ENCODE assay signal across 11 mouse cellular contexts in genomic region chr1:37049159-37049558, GRCm38 (mm10). TPM values are rescaled to one million over a fixed set of nuclear protein-coding genes. Genes with fewer than 3 reads are reported as not detected.
"Had no signal": no experiment of that assay in that cellular context is flagged by ENCODE, and none has a peak within 500 bp of the region (broad histone marks: within the 10 kb centered on the region; RNA-seq: fewer than 3 reads in every experiment).

No protein-coding gene starts in this region.

- DNase-seq: kidney, adult 11 months; lung, adult 18-20 months; retina, postnatal 1 day; right cerebral cortex, postnatal 4 days; spleen, adult 18-20 months; thymus, adult 2 months; thymus, postnatal 25 days had no signal

- H3K9ac ChIP-seq: limb, embryonic 12.5 days; liver, embryonic 14.5 days; midbrain, embryonic 13.5 days had no signal

- H3K36me3 ChIP-seq: limb, embryonic 12.5 days; midbrain, embryonic 13.5 days had no signal

- H3K27me3 ChIP-seq: limb, embryonic 12.5 days; midbrain, embryonic 13.5 days had no signal

- H3K4me2 ChIP-seq: limb, embryonic 12.5 days; midbrain, embryonic 13.5 days had no signal

- H3K4me1 ChIP-seq: limb, embryonic 12.5 days; midbrain, embryonic 13.5 days had no signal

- H3K4me3 ChIP-seq: limb, embryonic 12.5 days; midbrain, embryonic 13.5 days; myocyte had no signal

- H3K27ac ChIP-seq: limb, embryonic 12.5 days; liver, embryonic 14.5 days; midbrain, embryonic 13.5 days had no signal

- ATAC-seq: midbrain, embryonic 13.5 days had no signal

RNA-seq across cellular contexts. Expression of gene Vwa3b, which starts 22.8 kb away (rescaled TPM):
- polyA plus RNA-seq: liver, embryonic 14.5 days; myocyte had no signal
